Mouse (Mus musculus): ENCODE results near the gene Tarbp2. TPM values are rescaled to one million over a fixed set of nuclear protein-coding genes. Genes with fewer than 3 reads are reported as not detected.

Gene Tarbp2
- total and polyA plus RNA-seq, 2 experiments from 2014 or later = 78.4 to 107 TPM

DNA sequence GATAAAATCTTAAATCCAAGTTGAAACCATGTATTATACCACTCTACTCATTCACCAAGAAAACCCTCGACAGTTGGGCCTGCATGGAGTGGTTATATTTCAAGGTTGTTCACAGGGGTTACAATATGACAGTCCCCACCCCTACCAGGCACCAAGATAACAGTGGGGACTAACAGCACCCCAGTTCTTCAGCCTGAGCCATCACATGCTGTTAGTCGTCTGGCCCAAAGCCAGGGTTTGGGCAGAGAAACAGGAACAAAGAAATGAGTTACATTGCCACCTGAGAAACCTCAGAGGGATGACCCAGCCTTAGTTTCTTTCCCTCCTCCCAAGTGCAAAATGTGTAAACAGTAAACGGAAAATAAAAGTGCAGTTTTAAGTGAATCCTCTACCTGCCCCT is 18.6 kb upstream of the Tarbp2 start:
- H3K27ac ChIP-seq (ENCODE audit: low read depth, low read length) = no peak overlapping the region
- H3K4me1 ChIP-seq (ENCODE audit: insufficient read depth, low read length) = no peaks in the 10 kb centered on the region
- H3K27me3 ChIP-seq (ENCODE audit: insufficient read depth, low read length) = no peaks in the 10 kb centered on the region
- ATAC-seq (ENCODE audit: low FRiP score) (no peak), DNase-seq (ENCODE audit: low spot score) (no peak)
- H3K4me3 ChIP-seq (ENCODE audit: low read depth, low read length) = no peak overlapping the region
- no peak overlapping the region for H3K4me2 ChIP-seq (ENCODE audit: low read depth, low read length, poor library complexity, severe bottlenecking)
- H3K9ac ChIP-seq (replicated peaks; ENCODE audit: low read length, poor library complexity, severe bottlenecking) = no peak overlapping the region
- TF ChIP-seq CTCF (IDR thresholded peaks at IDR 0.05) = no peak
- WGBS = 76% methylated on average over 3 of the region's 3 CpGs
- peaks cover 58% of the 10 kb centered on the region for H3K36me3 ChIP-seq (ENCODE audit: insufficient read depth, low read length)
- no peaks in the 10 kb centered on the region for H3K9me3 ChIP-seq (ENCODE audit: low read length)

DNA sequence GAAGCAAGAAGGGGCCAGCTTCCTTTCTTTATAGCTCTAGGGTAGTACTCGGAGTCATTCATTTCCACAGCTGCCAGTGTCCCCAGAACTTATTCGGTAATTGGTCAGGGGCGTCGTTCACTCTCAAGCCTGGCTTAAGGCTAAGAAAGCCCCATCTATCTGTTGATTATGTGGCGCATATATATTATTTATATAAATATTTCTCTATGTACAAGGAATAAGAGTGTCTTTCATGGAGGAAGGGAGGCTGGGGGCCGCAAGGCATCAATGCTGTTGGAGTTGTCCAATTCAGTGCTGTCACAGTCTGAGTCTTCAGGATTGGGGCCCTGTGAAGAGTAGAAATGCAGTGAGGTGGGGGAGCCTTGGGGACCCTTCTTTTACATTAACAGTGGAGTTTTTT is 18.1 kb upstream of the Tarbp2 start:
- DNase-seq (ENCODE audit: low spot score) = no peak
- no peaks in the 10 kb centered on the region for H3K9me3 ChIP-seq (ENCODE audit: low read length)
- no peak for TF ChIP-seq CTCF (IDR thresholded peaks at IDR 0.05)
- no peak overlapping the region for H3K4me2 ChIP-seq (ENCODE audit: low read depth, low read length, poor library complexity, severe bottlenecking)
- H3K9ac ChIP-seq (replicated peaks; ENCODE audit: low read length, poor library complexity, severe bottlenecking) = no peak overlapping the region
- no peak for ATAC-seq (ENCODE audit: low FRiP score)
- no peaks in the 10 kb centered on the region for H3K27me3 ChIP-seq (ENCODE audit: insufficient read depth, low read length)
- WGBS = 89% methylated on average over 6 of the region's 6 CpGs
- peaks cover 59% of the 10 kb centered on the region for H3K36me3 ChIP-seq (ENCODE audit: insufficient read depth, low read length)
- H3K4me1 ChIP-seq (ENCODE audit: insufficient read depth, low read length) = no peaks in the 10 kb centered on the region
- H3K4me3 ChIP-seq (ENCODE audit: low read depth, low read length) = no peak overlapping the region
- H3K27ac ChIP-seq (ENCODE audit: low read depth, low read length) = no peak overlapping the region

DNA sequence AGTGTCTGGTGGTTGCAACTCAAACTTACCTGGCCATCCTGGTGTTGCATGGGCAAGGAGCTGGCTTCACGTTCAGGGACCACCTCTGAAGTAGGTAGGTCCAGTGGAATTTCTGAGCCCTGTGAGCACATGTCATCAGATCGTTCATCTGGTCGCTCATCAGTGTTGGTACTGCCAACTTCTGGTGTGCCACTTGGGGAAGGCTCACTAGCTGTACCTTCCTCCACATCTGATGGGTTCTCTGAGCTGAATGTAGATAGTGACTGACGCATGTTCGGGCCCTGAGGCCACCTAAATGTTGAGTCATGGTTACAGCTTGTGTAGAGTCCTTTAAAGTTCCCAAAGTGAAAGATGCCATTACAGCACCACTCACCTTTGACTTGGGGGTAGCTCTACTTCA is 17.5 kb upstream of the Tarbp2 start:
- H3K4me1 ChIP-seq (ENCODE audit: insufficient read depth, low read length) = no peaks in the 10 kb centered on the region
- no peak overlapping the region for H3K9ac ChIP-seq (replicated peaks; ENCODE audit: low read length, poor library complexity, severe bottlenecking)
- no peak for DNase-seq (ENCODE audit: low spot score)
- no peak overlapping the region for H3K4me2 ChIP-seq (ENCODE audit: low read depth, low read length, poor library complexity, severe bottlenecking)
- no peak for ATAC-seq (ENCODE audit: low FRiP score)
- WGBS = 89% methylated on average over 5 of the region's 5 CpGs
- no peaks in the 10 kb centered on the region for H3K27me3 ChIP-seq (ENCODE audit: insufficient read depth, low read length)
- H3K27ac ChIP-seq (ENCODE audit: low read depth, low read length) = no peak overlapping the region
- TF ChIP-seq CTCF (IDR thresholded peaks at IDR 0.05) = no peak
- peaks cover 65% of the 10 kb centered on the region for H3K36me3 ChIP-seq (ENCODE audit: insufficient read depth, low read length)
- no peak overlapping the region for H3K4me3 ChIP-seq (ENCODE audit: low read depth, low read length)
- H3K9me3 ChIP-seq (ENCODE audit: low read length) = no peaks in the 10 kb centered on the region

DNA sequence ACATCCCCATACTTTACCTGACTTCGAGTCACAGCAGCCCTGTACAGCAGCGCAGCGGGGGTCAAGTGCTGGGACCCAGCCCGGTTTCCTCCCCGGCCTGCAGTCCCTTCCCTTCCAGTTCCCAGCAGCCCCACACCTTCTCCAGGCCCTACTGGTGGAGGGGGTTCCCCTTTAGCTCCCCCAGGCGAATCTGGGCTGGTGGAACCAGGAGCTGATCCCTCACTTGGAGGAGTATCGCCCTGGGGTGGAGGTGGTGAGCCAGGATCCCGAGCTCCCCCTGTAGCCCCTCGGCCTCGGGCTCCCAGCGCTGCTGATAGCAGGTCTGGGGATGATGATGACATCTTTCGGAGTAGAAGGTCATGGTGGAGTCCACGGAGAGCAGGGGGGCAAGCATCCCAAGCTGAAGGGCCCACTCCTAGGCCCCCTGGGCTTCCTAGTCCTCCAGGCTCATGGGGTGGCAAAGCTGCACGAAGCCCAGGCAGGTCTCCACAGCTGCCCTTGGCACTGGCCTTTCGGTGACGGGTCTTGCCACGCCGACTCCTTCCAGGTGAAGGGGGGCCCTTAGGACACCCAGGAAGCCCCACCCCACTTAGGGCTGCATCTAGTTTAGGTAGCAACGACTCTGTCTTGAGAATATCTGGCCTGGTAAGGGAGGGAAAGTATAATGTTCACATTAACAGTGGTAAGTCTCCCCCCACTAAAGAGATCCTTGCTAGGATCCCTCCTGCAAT is 16.7 kb upstream of the Tarbp2 start:
- no peaks in the 10 kb centered on the region for H3K4me1 ChIP-seq (ENCODE audit: insufficient read depth, low read length)

DNA sequence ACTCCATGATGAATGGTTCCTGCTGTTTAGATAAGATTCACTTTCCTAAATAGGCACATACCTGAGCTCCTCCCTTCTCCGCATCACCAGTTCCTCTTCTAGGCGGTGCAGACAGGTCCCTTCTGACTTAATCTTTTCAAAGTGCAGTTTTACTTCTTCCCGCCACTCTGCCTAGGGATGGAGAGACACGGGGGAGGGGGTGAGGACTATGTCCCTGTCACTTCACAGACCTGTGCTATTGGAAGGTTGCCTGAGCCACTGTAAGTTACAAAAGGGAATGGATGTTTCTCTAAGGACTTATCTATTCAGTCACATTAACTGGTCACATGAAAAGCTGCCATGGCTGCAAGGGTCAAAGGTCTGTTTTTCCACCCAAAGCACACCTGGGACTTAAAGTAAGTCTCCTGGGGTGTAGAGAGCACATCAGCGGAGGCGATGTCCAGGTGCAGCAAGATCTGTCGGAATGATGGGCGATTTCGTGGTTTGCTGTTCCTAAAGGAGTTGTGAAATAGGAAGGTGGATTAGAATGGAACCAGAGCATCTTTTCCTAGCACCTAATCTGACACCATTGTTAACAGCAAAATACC is 15.6 kb upstream of the Tarbp2 start:
- DNase-seq (ENCODE audit: low spot score) (no peak), ATAC-seq (ENCODE audit: low FRiP score) (no peak)
- Histone ChIP-seq H3K36me3 (ENCODE audit: insufficient read depth, low read length) (peaks cover 65% of the 10 kb centered on the region), H3K27ac (ENCODE audit: low read depth, low read length) (no peak overlapping the region), H3K4me2 (ENCODE audit: low read depth, low read length, poor library complexity, severe bottlenecking) (no peak overlapping the region), H3K9me3 (ENCODE audit: low read length) (no peaks in the 10 kb centered on the region), H3K4me3 (ENCODE audit: low read depth, low read length) (no peak overlapping the region), H3K27me3 (ENCODE audit: insufficient read depth, low read length) (no peaks in the 10 kb centered on the region), H3K9ac (replicated peaks; ENCODE audit: low read length, poor library complexity, severe bottlenecking) (no peak overlapping the region), H3K4me1 (ENCODE audit: insufficient read depth, low read length) (no peaks in the 10 kb centered on the region)
- WGBS = 69% methylated on average over 9 of the region's 9 CpGs
- TF ChIP-seq CTCF (IDR thresholded peaks at IDR 0.05) = no peak

More for the DNA sequence above, 16.7 kb upstream of the Tarbp2 start:
- DNase-seq (ENCODE audit: low spot score) (no peak), ATAC-seq (ENCODE audit: low FRiP score) (peak; percentile 8; the same call in 1 of the 2 replicates)
- H3K9ac ChIP-seq (replicated peaks; ENCODE audit: low read length, poor library complexity, severe bottlenecking) = no peak overlapping the region
- H3K4me3 ChIP-seq (ENCODE audit: low read depth, low read length) = no peak overlapping the region
- H3K27me3 ChIP-seq (ENCODE audit: insufficient read depth, low read length) = no peaks in the 10 kb centered on the region
- TF ChIP-seq CTCF (IDR thresholded peaks at IDR 0.05) = no peak
- no peaks in the 10 kb centered on the region for H3K9me3 ChIP-seq (ENCODE audit: low read length)
- H3K36me3 ChIP-seq (ENCODE audit: insufficient read depth, low read length) = peaks cover 65% of the 10 kb centered on the region
- H3K27ac ChIP-seq (ENCODE audit: low read depth, low read length) = no peak overlapping the region
- 84% methylated on average over 19 of the region's 19 CpGs for WGBS
- no peak overlapping the region for H3K4me2 ChIP-seq (ENCODE audit: low read depth, low read length, poor library complexity, severe bottlenecking)

DNA sequence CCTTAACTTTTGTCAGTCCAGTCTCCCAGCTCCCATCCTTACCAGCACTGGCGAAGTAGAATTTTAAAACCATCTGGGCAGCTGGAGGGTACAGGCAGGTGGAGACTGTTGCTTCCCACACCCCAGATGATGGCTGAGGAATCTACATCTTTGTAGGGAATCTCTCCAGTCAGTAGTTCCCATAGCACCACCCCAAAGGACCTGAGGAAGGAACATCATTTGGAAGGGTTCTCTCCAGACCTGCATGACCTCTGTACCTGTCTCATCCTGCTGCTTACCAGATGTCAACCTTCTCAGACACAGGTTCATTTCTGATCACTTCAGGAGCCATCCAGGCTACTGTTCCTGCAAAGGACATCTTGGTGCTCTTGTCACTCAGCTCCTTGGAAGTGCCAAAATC is 14.5 kb upstream of the Tarbp2 start, which contains the start of gene Gm10337:
Gm10337 (plus strand) TSS at position 276 of the 400 bp plus-strand sequence.
- Histone ChIP-seq H3K36me3 (ENCODE audit: insufficient read depth, low read length) (peaks cover 69% of the 10 kb centered on the region), H3K4me3 (ENCODE audit: low read depth, low read length) (no peak within 1 kb of the TSS), H3K4me1 (ENCODE audit: insufficient read depth, low read length) (no peaks in the 10 kb centered on the region), H3K9ac (replicated peaks; ENCODE audit: low read length, poor library complexity, severe bottlenecking) (no peak within 1 kb of the TSS), H3K4me2 (ENCODE audit: low read depth, low read length, poor library complexity, severe bottlenecking) (no peak within 1 kb of the TSS), H3K9me3 (ENCODE audit: low read length) (no peaks in the 10 kb centered on the region), H3K27me3 (ENCODE audit: insufficient read depth, low read length) (no peaks in the 10 kb centered on the region), H3K27ac (ENCODE audit: low read depth, low read length) (no peak within 1 kb of the TSS)
- ATAC-seq (ENCODE audit: low FRiP score) (no peak), DNase-seq (ENCODE audit: low spot score) (no peak)
- no peak for TF ChIP-seq CTCF (IDR thresholded peaks at IDR 0.05)
- WGBS = 100% methylated on average over 1 of the region's 1 CpGs
